Mouse (Mus musculus): ENCODE measurements around the gene Pde4d.

DNA sequence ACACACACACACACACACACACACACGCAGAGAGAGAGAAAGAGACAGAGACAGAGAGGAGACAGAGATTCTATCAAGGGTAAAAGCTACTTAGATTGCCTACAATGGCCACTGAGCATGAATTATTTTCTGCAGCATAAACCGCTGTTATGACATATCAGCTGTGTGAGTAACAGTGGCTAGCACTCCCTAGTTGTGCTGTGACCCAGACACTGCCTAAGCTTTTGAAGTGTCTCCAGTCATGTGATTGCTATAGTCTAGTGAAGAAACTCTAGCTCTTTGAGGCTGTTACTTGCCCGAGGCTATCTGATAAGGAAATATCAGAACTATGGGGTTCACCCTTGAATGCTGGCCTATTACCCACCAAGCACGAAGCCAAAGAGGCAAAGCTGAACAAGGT is 1058.7 kb downstream of the Pde4d start:
- TF ChIP-seq CTCF (IDR thresholded peaks at IDR 0.05; ENCODE audit: low read depth), result no peak
- TF ChIP-seq EP300 (optimal IDR thresholded peaks at IDR 0.05), result no peak

Data from stomach, postnatal 0 days (tissue).